Comparison of ENCODE assay signal across 20 mouse cellular contexts in the genomic region with DNA sequence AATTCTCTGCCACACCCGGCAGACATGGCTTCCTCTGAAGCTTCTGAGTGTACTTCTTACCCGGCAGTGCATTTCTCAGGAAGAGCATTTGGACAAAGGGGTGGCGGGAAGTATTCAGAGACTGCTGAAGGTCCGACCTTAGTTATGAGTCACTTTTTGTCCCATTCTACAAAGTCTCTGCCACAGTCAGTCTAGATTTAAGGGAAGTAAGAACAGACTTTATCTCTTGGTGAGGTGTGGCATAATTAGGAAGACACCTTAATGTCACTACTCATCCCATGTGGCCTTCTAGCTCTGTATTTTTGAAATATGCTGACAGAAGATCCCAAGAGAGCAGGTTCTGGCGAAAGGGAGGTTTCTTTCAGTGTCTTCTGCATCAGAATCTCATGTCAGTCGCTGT.
"Had no signal": no experiment of that assay in that cellular context is flagged by ENCODE, and none has a peak within 500 bp of the region (broad histone marks: within the 10 kb centered on the region; RNA-seq: fewer than 3 reads in every experiment).

No protein-coding gene starts in this region.

- H3K4me1 ChIP-seq: liver, embryonic 15.5 days; midbrain, embryonic 10.5 days; midbrain, embryonic 12.5 days; neural tube, embryonic 13.5 days; neural tube, embryonic 15.5 days had no signal

- H3K27me3 ChIP-seq: liver, embryonic 15.5 days; midbrain, embryonic 12.5 days; neural tube, embryonic 13.5 days; neural tube, embryonic 15.5 days had no signal

- H3K4me3 ChIP-seq: liver, embryonic 15.5 days; midbrain, embryonic 10.5 days; midbrain, embryonic 12.5 days; myocyte; neural tube, embryonic 13.5 days; neural tube, embryonic 15.5 days had no signal

- H3K27ac ChIP-seq: liver, embryonic 15.5 days; midbrain, embryonic 10.5 days; midbrain, embryonic 12.5 days; neural tube, embryonic 13.5 days; neural tube, embryonic 15.5 days had no signal

- ATAC-seq: midbrain, embryonic 16.5 days had no signal

- H3K9ac ChIP-seq: liver, embryonic 15.5 days; lung, embryonic 14.5 days; midbrain, embryonic 12.5 days; neural tube, embryonic 13.5 days; neural tube, embryonic 15.5 days had no signal

- DNase-seq: lung, adult 18-20 months; lung, embryonic 14.5 days; lung, postnatal 10 days; lung, postnatal 4 days; midbrain, embryonic 14.5 days; retina, postnatal 1 day; right cerebral cortex, adult 18-20 months; right cerebral cortex, postnatal 25 days; right cerebral cortex, postnatal 4 days; spleen, adult 18-20 months; thymus, adult 18-20 months; thymus, postnatal 25 days; thymus, postnatal 4 days had no signal

- H3K36me3 ChIP-seq: liver, embryonic 15.5 days; midbrain, embryonic 10.5 days; midbrain, embryonic 12.5 days; neural tube, embryonic 13.5 days; neural tube, embryonic 15.5 days had no signal

- H3K9me3 ChIP-seq: liver, embryonic 15.5 days; midbrain, embryonic 10.5 days; midbrain, embryonic 12.5 days; neural tube, embryonic 13.5 days; neural tube, embryonic 15.5 days had no signal
